Mouse (Mus musculus) liver, embryonic 14.5 days (tissue): ENCODE data around the gene Rabif. TPM values are rescaled to one million over a fixed set of nuclear protein-coding genes. Genes with fewer than 3 reads are reported as not detected.
"Not testable (repeated sequence)": the region's sequence is repeated elsewhere in the genome, so short reads cannot be mapped to it uniquely, and the experiment has no call there.

Source experiments
- ATAC-seq: fragments of 200-750 bp; cut with Nextera tagmentation; 2 replicates; pipeline ENCODE4 v1.8.0; 2017; ENCODE audit warnings: moderate number of reproducible peaks, mild to moderate bottlenecking, moderate library complexity; ENCODE audit not compliant: insufficient read depth
- DNase-seq, 3 experiments: peaks; one replicate each; pipeline ENCODE4 v3.0.0-alpha.2; 2012 to 2013; ENCODE audit warnings: low read depth in 3 of 3, low spot score in 3 of 3
- H3K27ac ChIP-seq: fragments of 300-500 bp; sonication (generic); 2 replicates; pipeline ENCODE4 v1.5.1; 2014; ENCODE audit warnings: moderate library complexity, mild to moderate bottlenecking, control low read depth, inconsistent platforms
- H3K27me3 ChIP-seq: fragments of 300-500 bp; sonication (generic); 2 replicates; pipeline ENCODE4 v1.6.1; 2014; ENCODE audit warnings: mild to moderate bottlenecking, low read length, moderate library complexity; ENCODE audit not compliant: control insufficient read depth, insufficient read depth
- H3K36me3 ChIP-seq: fragments of 300-500 bp; sonication (generic); replicated peaks from 2 replicates; pipeline ENCODE4 v1.6.1; 2014; ENCODE audit warnings: low read depth; ENCODE audit not compliant: control insufficient read depth, insufficient read depth
- H3K4me1 ChIP-seq, 2 experiments: fragments of 200-500 bp in 1 of 2; fragments of 300-500 bp in 1 of 2; sonication (generic) in 1 of 2; replicated peaks; 2 replicates each; pipeline ENCODE4 v1.6.1; 2012 to 2014; ENCODE audit warnings: antibody characterized with exemption in 1 of 2, inconsistent platforms in 1 of 2, low read length in 1 of 2; ENCODE audit not compliant: control insufficient read depth in 2 of 2, insufficient read depth in 2 of 2
- H3K4me2 ChIP-seq: fragments of 300-500 bp; sonication (generic); 2 replicates; pipeline ENCODE4 v1.6.1; 2014; ENCODE audit warnings: low read depth, mild to moderate bottlenecking, control low read depth, moderate library complexity
- H3K4me3 ChIP-seq, 2 experiments: fragments of 200-500 bp in 1 of 2; fragments of 300-500 bp in 1 of 2; sonication (generic) in 1 of 2; 2 replicates each; pipeline ENCODE4 v1.5.1; 2012 to 2014; ENCODE audit warnings: low read depth in 2 of 2, low read length in 2 of 2, mild to moderate bottlenecking in 2 of 2, control low read depth in 1 of 2, inconsistent platforms in 1 of 2, moderate library complexity in 1 of 2; ENCODE audit not compliant: insufficient read depth in 1 of 2
- H3K9ac ChIP-seq: fragments of 300-500 bp; sonication (generic); replicated peaks from 2 replicates; pipeline ENCODE4 v1.6.1; 2014; ENCODE audit warnings: mild to moderate bottlenecking, control low read depth, moderate library complexity
- H3K9me3 ChIP-seq: fragments of 300-500 bp; sonication (generic); 2 replicates; pipeline ENCODE4 v1.6.1; 2016; ENCODE audit warnings: low read length, mixed read lengths; ENCODE audit not compliant: control insufficient read depth
- CTCF ChIP-seq: IDR thresholded peaks from 2 replicates; pipeline ENCODE4 v1.5.1; 2016; ENCODE audit warnings: antibody characterized with exemption, low read depth, control low read depth
- EP300 ChIP-seq: IDR thresholded peaks from 2 replicates; pipeline ENCODE4 v1.6.1; 2016; ENCODE audit warnings: antibody characterized with exemption, low read depth
- WGBS: fragments of 180-500 bp; shearing (Covaris S2); extraction: QIAGEN DNeasy Blood & Tissue Kit; methylation state at CpG from one replicate; pipeline ENCODE4 v1.1.7; 2014; ENCODE audit not compliant: insufficient replicate concordance; 5-methylcytosine and 5-hydroxymethylcytosine counted together
- polyA plus RNA-seq, 2 experiments: library from polyadenylated mRNA; depleted of rRNA in 1 of 2; stranded (reverse) in 1 of 2; unstranded in 1 of 2; fragments of >200 nt; fragmentation: Nextera tagmentation in 1 of 2; extraction: Ambion mirVana in 1 of 2; gene quantifications; 2 replicates each; pipeline versions ENCODE4 v1.2.1 to v1.2.3; 2012 to 2014

Gene Rabif
- polyA plus RNA-seq (2012; rRNA removed), result 8.9 and 9.7 TPM in 2 replicates
- polyA plus RNA-seq (2014; fragmentation: Nextera tagmentation; extraction: Ambion mirVana), result 16.8 and 18.2 TPM in 2 replicates

DNA sequence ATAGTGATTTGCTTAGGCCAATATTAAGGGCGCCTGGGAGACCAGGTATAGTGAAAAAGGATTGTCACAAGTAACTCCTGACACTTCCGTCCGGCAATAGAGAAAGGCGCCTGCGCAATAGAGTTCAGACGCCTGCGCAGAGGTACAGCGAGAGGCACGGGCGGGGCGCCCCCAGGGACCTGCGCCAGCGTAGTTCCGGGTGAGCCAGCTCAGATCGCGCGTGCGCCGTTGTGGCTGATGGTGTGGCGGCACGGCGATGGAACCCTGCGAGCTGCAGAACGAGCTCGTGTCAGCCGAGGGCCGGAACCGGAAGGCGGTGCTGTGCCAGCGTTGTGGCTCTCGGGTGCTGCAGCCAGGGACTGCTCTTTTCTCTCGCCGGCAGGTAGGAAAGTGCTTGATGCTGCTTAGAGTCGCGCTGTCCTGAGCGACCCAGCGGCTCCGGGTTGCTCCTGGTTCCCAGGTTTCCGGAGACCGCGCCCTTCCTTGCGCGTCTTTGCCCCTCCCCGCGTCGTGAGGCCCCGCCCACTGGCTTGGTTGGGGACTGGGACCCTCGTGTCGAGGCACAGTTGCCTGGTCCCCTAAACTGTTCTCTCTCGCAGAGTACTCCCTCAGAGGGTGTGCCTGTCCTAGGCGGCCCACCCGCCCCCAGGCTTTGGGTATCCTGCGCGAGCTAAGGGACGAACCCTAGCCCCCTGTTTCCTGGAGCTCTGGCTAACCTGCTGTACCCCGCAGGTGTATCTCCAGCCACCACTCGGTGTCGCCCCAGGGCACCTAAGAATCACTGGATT is at the start of gene Rabif:
Gene Rabif (plus strand): TSS at position 221 of the 788 bp plus-strand sequence.
- Histone ChIP-seq H3K4me2 (peak within 1 kb of the TSS; percentile 98), H3K9me3 (no peaks in the 10 kb centered on the region), H3K27me3 (no peaks in the 10 kb centered on the region), H3K9ac (peak within 1 kb of the TSS; percentile 88), H3K4me1 (peaks cover 6 to 20% of the 10 kb centered on the region in 2 experiments; a peak in 2 of 4 replicates), H3K36me3 (peaks cover 12% of the 10 kb centered on the region), H3K27ac (peak within 1 kb of the TSS; percentile 89), H3K4me3 (peak within 1 kb of the TSS; percentile 69 to 82)
- TF ChIP-seq CTCF (peak; percentile 77), EP300 (no peak)
- ATAC-seq (peak; percentile 97), DNase-seq (peak; percentile 89 to 95 (median 92))
- under 1% methylated on average over 58 of the region's 58 CpGs for WGBS

- Histone ChIP-seq H3K36me3 (no peaks in the 10 kb centered on the region), H3K9me3 (no peaks in the 10 kb centered on the region), H3K27ac (no peak overlapping the region), H3K27me3 (no peaks in the 10 kb centered on the region), H3K4me2 (no peak overlapping the region), H3K4me1 (peaks cover 0 to 8% of the 10 kb centered on the region in 2 experiments; a peak in 3 of 4 replicates), H3K4me3 (no peak overlapping the region), H3K9ac (no peak overlapping the region)
- TF ChIP-seq EP300 (no peak), CTCF (no peak)
- no peak for ATAC-seq
- no peak for DNase-seq
- WGBS, result 62% methylated on average over 2 of the region's 2 CpGs
Observed at GRCm38 (mm10) chr1:134445418-134445817, 49.0 kb upstream of the Rabif start.

GRCm38 (mm10) chr1:134448537-134448936 is 45.9 kb upstream of the Rabif start:
- H3K9ac ChIP-seq, H3K4me2 ChIP-seq, DNase-seq, ATAC-seq, H3K9me3 ChIP-seq, H3K4me1 ChIP-seq, H3K27ac ChIP-seq, H3K36me3 ChIP-seq, H3K27me3 ChIP-seq, H3K4me3 ChIP-seq: not testable (repeated sequence)
- 54% methylated on average over 3 of the region's 3 CpGs for WGBS

DNA sequence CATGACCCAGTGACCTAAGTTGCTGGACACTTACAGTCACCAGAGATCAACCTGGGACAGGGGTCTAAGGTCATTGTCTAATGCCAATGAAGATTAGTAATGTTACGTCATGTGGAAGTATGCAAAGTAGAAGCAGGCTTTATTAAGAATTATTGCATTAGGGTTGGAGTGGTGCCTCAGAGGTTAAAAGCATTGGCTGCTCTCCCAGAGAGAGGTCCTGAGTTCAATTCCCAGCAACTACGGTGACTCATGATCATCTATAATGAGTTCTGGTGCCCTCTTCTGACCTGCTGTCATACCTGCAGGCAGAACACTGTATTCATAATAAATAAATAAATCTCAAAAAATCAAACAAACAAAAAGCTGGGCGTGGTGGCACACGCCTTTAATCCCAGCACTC is 44.2 kb upstream of the Rabif start:
- Histone ChIP-seq H3K4me3 (no peak overlapping the region), H3K4me2 (no peak overlapping the region), H3K27ac (no peak overlapping the region), H3K9me3 (no peaks in the 10 kb centered on the region), H3K4me1 (peaks cover 0 to 4% of the 10 kb centered on the region in 2 experiments; a peak in 1 of 4 replicates), H3K27me3 (no peaks in the 10 kb centered on the region), H3K36me3 (no peaks in the 10 kb centered on the region), H3K9ac (no peak overlapping the region)
- WGBS, result 74% methylated on average over 4 of the region's 4 CpGs
- no peak for ATAC-seq
- no peak for TF ChIP-seq EP300
- no peak for TF ChIP-seq CTCF
- DNase-seq, result no peak

- DNase-seq (peak in 2 of 3 experiments; percentile 35 to 42), ATAC-seq (no peak)
- 24% methylated on average over 3 of the region's 3 CpGs for WGBS
Observed at GRCm38 (mm10) chr1:134450986-134451385, 43.5 kb upstream of the Rabif start.

More at GRCm38 (mm10) chr1:134450986-134451385, 43.5 kb upstream of the Rabif start:
- no peaks in the 10 kb centered on the region for H3K9me3 ChIP-seq
- no peak overlapping the region for H3K9ac ChIP-seq
- peaks cover 0 to 4% of the 10 kb centered on the region in 2 experiments; a peak in 1 of 4 replicates for H3K4me1 ChIP-seq
- TF ChIP-seq CTCF, result peak; percentile 86
- no peak; the same call in 1 of the 2 replicates for TF ChIP-seq EP300
- no peak overlapping the region for H3K4me2 ChIP-seq
- no peaks in the 10 kb centered on the region for H3K27me3 ChIP-seq
- H3K36me3 ChIP-seq, result no peaks in the 10 kb centered on the region
- H3K27ac ChIP-seq, result no peak overlapping the region
- no peak overlapping the region for H3K4me3 ChIP-seq
